Mouse (Mus musculus) brain, embryonic 14.5 days (tissue): ENCODE data around the gene Aqp6. TPM values are rescaled to one million over a fixed set of nuclear protein-coding genes. Genes with fewer than 3 reads are reported as not detected.

Experiments
- DNase-seq: peaks from one replicate; pipeline ENCODE4 v3.0.0-alpha.2; 2011; ENCODE audit warnings: low read depth
- CTCF ChIP-seq: fragments of 200-500 bp; IDR thresholded peaks from 2 replicates; pipeline ENCODE4 v1.5.1; 2012; ENCODE audit warnings: inconsistent platforms, mild to moderate bottlenecking, moderate library complexity, borderline replicate concordance; ENCODE audit not compliant: insufficient read depth, insufficient read length; ENCODE audit errors: extremely low read depth
- POLR2A ChIP-seq: fragments of 200-500 bp; IDR thresholded peaks from 2 replicates; pipeline ENCODE4 v1.6.1; 2012; ENCODE audit warnings: mild to moderate bottlenecking, inconsistent platforms, borderline replicate concordance; ENCODE audit not compliant: poor library complexity, insufficient read depth, insufficient read length, severe bottlenecking; ENCODE audit errors: extremely low read depth
- polyA plus RNA-seq: library from polyadenylated mRNA; depleted of rRNA; stranded (reverse); fragments of >200 nt; gene quantifications from 2 replicates; pipeline ENCODE4 v1.2.3, GENCODE M21; 2012; rRNA removed

Gene Aqp6
- polyA plus RNA-seq: 2.8 and 4.4 TPM in 2 replicates

DNA sequence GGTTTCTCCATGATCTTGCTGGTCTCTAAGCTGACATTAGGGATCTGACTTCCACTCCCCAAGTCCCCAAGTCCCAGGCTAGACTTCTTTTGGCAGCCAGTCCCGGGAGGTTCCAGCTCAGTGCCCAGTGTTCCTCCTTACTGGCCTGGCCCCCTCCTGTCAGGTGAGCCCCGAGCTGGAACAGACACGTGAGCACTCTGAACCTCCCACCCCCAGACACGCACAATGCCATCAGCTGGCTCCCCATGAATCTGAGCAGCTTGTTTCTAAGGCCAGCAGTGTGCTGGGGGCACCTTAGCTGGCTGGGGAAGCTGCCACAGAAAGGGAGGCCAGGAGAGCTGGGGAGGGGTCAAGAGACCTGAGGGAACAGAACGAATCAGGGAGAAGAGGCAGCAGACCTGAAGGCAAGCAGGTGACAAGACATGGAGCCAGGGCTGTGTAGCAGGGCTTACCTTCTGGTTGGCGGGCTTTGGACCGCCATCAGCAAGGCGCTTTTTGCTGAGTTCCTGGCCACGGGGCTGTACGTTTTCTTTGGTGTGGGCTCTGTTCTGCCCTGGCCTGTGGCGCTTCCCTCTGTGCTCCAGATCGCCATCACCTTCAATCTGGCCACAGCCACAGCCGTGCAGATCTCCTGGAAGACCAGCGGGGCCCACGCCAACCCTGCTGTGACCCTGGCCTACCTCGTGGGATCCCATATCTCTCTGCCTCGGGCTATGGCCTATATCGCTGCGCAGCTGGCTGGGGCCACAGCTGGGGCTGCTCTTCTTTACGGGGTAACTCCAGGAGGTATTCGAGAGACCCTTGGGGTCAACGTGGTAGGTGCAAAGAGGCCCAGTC, at the start of gene Aqp6:
Gene Aqp6, plus strand, starts transcription at position 415 of the 837 bp plus-strand sequence.
- DNase-seq: peak; percentile 44
- TF ChIP-seq POLR2A (no peak), CTCF (no peak)

DNA sequence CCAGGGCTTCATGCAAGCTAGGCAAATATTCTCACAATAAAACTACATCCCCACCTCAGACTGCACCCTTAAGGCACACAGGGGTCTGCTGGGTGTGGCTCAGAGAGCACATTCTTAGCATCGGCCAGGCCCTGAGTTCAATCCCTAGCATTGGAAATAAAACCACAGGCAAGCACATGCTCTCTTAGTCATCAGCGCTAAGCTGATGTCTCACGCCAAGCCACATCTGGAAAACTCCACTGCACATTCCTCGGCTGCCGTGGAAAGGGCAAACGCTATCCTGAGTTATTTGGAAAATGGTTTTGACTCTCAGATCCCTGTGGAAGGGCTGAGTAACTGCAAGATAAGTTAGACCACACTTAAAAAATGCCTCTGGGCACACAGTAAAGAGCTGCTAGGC, 47.4 kb upstream of the Aqp6 start:
- DNase-seq: no peak
- TF ChIP-seq POLR2A (no peak), CTCF (no peak)

DNA sequence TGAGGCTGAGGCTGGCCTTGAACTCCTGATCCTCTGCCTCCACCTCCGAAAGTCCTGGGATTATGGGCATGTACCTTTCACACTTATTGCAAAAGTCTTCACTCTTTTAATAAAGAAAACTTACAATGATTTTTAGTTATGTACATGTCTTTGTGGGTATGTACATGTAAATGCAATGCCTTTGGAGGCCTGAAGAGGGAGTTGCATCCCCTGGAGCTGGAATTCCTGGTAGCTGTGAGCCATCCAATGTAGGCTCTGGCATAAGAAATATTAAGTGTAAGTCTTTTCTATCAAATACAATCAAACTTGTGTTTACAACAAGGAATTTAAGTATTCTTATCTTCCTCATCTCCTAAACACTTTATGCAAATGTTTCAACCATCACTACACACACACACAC, 42.3 kb upstream of the Aqp6 start:
- no peak for TF ChIP-seq CTCF
- no peak for TF ChIP-seq POLR2A
- no peak for DNase-seq

DNA sequence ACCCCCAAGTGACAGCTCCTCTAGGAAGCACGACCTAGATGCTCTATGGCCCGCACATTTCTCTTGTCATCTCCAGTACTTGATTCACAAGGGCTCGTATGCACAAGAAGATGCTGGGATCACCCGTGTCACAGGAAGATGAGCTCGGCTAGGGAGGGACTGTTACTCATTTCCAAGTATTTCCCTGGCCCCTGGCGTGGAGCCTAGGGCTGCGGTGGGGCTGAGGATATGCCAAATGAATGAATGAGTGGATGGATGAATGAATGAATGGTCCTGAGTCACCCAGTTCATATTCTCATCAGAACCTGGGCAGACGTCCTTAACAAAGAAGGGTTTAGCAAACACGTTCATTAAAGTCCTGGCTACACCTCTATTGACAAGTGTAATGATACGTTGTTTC, 41.0 kb upstream of the Aqp6 start:
- TF ChIP-seq POLR2A: no peak
- no peak for TF ChIP-seq CTCF
- DNase-seq: no peak

DNA sequence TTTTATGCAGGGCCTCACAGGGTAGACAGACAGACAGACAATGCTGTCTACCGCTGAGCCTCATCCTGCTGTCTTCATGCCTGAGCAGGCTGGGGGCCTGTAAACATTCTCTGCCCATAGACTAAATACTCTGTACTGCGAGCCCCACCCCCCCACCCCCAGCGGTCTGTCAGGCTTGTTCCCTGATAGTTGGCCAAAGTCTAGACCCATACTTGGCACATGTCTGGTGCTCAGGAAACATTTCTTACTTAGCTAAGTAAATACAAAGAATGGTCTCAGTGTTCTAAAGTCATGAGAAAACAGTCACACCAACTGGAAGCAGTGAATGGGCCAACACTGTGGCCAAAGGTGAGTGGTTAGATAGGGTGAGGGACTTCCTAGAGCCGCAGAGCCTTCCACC, 33.8 kb upstream of the Aqp6 start:
- no peak for DNase-seq

DNA sequence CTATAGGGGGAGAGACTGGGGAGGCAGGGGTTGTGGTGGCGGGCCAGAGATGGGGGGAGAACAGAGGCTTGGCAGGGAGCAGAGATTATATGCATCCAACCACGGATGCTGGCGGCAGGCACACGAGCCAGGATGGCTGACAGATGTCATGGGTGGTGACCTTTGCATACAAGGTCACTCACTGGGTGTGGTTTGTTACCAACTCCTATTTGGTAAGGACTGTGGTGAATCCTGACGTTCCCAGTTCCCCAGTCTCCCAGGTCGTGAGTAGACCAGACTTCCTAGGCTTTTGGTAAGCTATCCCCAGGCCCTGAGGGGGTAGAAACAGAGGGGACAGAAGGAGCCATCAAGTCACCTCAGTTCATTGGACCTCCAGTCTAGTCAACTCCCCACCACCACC, 32.5 kb upstream of the Aqp6 start:
- no peak for DNase-seq
- TF ChIP-seq POLR2A (no peak), CTCF (no peak)

More for the DNA sequence above, 33.8 kb upstream of the Aqp6 start:
- TF ChIP-seq POLR2A (no peak), CTCF (no peak)

DNA sequence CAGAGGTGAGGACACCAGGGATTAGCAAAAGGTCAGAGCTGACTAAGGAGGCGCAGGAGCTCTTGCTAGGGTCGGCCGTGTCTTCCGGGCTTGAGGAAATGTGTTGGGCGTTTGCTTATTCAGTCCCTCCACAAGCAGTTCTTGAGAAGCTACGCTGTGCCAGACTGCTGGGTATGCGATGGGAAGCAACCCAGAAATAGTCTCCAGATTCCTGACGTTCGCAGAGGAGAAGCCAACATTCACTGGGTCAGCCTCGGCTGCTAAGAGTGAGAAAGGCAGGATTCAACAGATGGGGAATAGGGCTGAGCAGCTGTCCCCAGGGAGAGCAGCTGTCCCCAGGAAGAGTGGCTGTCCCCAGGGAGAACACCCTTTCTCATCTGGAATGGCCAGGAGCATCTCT, 32.1 kb upstream of the Aqp6 start:
- DNase-seq: no peak
- TF ChIP-seq CTCF (no peak), POLR2A (no peak)

DNA sequence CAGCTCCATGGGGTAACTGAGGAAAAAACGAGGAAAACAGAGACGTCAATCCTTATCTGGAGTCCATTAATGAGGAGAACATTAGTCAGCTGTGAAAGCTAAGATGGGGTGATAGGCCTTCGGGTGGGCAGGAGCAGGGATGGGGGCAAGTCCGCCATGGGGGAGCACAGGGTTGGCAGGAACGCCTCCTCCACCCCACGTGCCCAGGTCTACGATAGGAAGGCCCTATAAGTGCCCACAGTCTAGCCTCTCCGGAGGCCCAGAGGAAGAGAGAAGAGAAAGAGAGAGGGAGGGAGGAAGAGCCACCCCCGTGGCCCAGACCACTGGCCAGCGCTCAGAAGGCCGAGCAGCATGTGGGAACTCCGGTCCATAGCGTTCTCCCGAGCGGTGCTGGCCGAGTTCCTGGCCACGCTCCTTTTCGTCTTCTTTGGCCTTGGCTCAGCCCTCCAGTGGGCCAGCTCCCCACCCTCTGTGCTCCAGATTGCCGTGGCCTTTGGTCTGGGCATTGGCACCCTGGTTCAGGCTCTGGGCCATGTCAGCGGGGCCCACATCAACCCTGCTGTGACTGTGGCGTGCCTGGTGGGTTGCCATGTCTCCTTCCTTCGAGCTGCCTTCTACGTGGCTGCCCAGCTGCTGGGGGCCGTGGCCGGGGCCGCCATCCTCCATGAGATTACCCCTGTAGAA, 22.3 kb upstream of the Aqp6 start, which contains the start of gene Aqp2:
Gene Aqp2, plus strand, starts transcription at position 254 of the 684 bp plus-strand sequence.
- TF ChIP-seq POLR2A: no peak
- TF ChIP-seq CTCF: no peak
- no peak for DNase-seq

DNA sequence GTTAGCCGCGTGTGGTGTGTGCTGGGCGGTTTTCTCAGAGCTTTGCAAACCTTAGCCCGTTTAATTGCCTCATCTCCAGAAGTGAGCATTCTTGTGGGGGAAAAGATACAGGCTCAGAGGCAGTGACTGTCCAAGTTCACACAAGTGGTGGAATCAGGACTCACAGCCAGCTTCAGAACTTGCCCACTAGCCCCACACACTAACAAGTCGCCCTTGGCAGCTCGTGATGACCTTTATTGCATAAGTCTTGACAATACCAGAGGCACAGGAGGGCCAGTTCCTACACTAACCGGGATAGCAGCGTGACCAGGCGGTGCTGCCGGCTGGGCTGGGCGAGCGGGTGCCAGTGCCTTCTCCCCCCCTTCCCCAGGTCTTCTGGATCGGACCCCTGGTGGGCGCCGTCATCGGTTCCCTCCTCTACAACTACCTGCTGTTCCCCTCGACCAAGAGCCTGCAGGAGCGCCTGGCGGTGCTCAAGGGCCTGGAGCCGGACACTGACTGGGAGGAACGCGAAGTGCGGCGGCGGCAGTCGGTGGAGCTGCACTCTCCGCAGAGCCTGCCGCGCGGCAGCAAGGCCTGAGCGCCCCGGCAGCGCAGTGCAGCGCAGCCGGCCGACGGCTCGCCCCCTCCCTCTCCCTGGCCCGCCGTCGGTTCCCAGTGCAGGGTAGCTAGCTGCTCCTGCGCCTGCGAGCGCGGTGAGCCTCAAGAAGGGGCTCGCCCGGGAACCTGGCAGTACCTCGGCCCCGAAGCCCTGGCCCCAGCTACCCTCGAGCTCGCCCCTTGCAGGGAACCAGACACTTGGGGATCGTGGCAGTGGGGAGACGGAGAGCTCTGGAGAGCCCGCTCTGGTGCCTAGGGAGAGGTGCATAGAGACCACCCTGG, 17.5 kb upstream of the Aqp6 start:
- DNase-seq: peak; percentile 59
- TF ChIP-seq CTCF (no peak), POLR2A (no peak)

DNA sequence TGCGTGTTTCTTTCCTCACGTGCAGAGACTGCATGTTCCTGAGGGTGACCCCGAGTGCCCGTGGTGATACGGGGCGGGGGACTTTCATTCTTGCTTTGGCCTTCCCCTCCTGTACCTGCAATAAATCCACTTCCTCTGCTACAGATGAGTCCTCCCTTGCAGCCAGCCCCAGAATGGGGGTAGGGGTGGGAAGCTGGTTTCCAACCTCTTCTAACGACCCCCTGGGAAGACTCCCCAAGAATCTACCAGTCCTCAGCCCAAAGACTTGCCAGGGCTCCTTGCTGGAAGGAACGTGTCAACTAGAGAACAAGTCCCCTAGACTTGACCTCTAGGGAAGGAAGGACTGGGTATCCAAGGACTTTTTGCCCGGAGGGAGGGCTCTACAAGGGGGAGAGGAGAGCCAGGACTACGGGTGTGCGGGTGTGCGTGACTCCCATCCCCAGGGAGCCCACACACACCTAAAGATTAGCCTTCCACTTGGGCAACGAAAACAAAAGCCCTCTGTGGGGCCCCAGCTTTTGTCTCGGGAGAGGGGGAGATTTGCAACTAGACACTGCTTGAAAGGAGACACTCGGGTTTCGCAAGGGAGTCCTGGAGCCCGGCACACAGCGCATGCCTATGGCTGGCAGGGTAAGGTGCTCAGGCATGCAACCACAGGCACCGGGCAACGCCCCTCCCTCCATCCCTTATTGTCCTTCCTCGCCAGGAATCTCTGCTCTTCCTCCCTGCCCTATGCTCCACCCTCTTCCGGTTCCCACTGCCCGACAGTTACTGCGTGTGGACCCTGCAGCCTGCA, 16.6 kb upstream of the Aqp6 start:
- no peak for DNase-seq
- TF ChIP-seq CTCF (no peak), POLR2A (no peak)

DNA sequence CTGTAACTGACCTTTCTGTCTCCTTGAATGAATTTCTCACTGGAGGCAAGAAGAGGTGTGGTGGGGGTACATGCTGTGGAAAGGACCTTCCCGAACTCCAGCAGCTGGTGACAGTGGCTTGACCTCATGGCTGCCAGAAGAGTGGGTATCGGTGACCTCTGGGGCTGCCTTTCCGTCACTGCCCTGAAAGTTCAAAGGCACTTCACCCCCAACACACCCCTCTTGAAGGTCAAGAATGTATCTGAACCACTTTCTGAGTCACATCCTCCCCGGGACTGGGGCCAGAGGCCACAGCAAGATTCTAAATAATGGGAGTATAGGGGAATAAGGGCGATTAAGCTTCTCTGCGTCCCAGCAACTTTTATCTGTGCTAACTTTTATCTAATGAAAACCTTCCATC, 15.5 kb upstream of the Aqp6 start:
- DNase-seq: no peak
- TF ChIP-seq POLR2A: no peak
- no peak for TF ChIP-seq CTCF

DNA sequence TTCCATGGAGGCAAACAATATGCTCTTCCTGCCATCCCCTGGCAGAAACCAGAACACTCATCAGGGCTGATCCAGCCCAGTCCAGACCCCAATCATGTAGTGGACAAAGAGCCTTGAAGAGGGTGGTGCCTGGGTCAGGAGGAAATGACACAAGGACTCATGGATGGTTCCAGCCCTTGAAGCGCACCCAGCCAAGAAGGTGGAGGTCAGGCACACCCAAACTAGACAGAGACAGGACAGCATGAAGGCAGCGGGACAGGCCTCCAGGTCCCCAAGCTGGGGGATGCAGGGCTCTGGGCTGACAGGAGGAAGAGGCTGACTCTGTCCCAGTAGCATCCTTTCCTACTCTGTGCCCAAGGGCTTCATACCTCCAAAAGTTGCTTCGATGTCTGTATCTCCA, 14.7 kb upstream of the Aqp6 start:
- DNase-seq: no peak
- TF ChIP-seq POLR2A: no peak
- no peak for TF ChIP-seq CTCF
